Mouse (Mus musculus): ENCODE results near the gene Cldn34b1. TPM values are rescaled to one million over a fixed set of nuclear protein-coding genes. Genes with fewer than 3 reads are reported as not detected.
"Not testable (repeated sequence)": the region's sequence is repeated elsewhere in the genome, so short reads cannot be mapped to it uniquely, and the experiment has no call there.

Cldn34b1 gene
- polyA plus RNA-seq (2014; fragmentation: Nextera tagmentation; extraction: Ambion mirVana), result not detected in 2 replicates

GRCm38 (mm10) chrX:154890167-154890566 lies at the start of gene Cldn34b1:
Cldn34b1 (minus strand) TSS chrX:154890267.
- WGBS, result 89% methylated on average over 3 of the region's 3 CpGs
- not testable (repeated sequence) for H3K27me3 ChIP-seq (ENCODE audit: control insufficient read depth, insufficient read depth, low read length); H3K36me3 ChIP-seq (ENCODE audit: control insufficient read depth, insufficient read depth, low read length); H3K4me3 ChIP-seq (ENCODE audit: low read depth, low read length); H3K27ac ChIP-seq (ENCODE audit: low read depth, low read length); H3K9me3 ChIP-seq (ENCODE audit: control insufficient read depth, low read length); H3K4me2 ChIP-seq (ENCODE audit: low read depth, low read length); H3K4me1 ChIP-seq (ENCODE audit: control insufficient read depth, insufficient read depth, low read length); H3K9ac ChIP-seq (replicated peaks; ENCODE audit: low read depth, low read length); ATAC-seq (ENCODE audit: low read depth)

GRCm38 (mm10) chrX:154935887-154936286 lies 45.8 kb upstream of the Cldn34b1 start, which contains the start of gene Magea6:
Magea6 (minus strand) TSS chrX:154935987.
- 65% methylated on average over 1 of the region's 1 CpGs for WGBS

More at GRCm38 (mm10) chrX:154935887-154936286, 45.8 kb upstream of the Cldn34b1 start, which contains the start of gene Magea6:
- H3K4me2 ChIP-seq (ENCODE audit: low read depth, low read length); H3K9ac ChIP-seq (replicated peaks; ENCODE audit: low read depth, low read length); ATAC-seq (ENCODE audit: low read depth); H3K4me3 ChIP-seq (ENCODE audit: low read depth, low read length); H3K27ac ChIP-seq (ENCODE audit: low read depth, low read length); H3K27me3 ChIP-seq (ENCODE audit: control insufficient read depth, insufficient read depth, low read length); H3K36me3 ChIP-seq (ENCODE audit: control insufficient read depth, insufficient read depth, low read length); H3K9me3 ChIP-seq (ENCODE audit: control insufficient read depth, low read length); H3K4me1 ChIP-seq (ENCODE audit: control insufficient read depth, insufficient read depth, low read length): not testable (repeated sequence)

Other genes with a start within 250 kb of the Cldn34b1 start
- gene Magea6, start 45.7 kb upstream of the Cldn34b1 start, polyA plus RNA-seq (2014; fragmentation: Nextera tagmentation; extraction: Ambion mirVana), result not detected in 2 replicates
- not detected in 2 replicates for gene Magea3, start 59.2 kb upstream of the Cldn34b1 start, polyA plus RNA-seq (2014; fragmentation: Nextera tagmentation; extraction: Ambion mirVana)
- gene Magea8, start 105.6 kb upstream of the Cldn34b1 start, polyA plus RNA-seq (2014; fragmentation: Nextera tagmentation; extraction: Ambion mirVana), result not detected in 2 replicates
- gene Magea5, start 172.9 kb upstream of the Cldn34b1 start, polyA plus RNA-seq (2014; fragmentation: Nextera tagmentation; extraction: Ambion mirVana), result not detected in 2 replicates
- gene Magea1, start 199.5 kb upstream of the Cldn34b1 start, polyA plus RNA-seq (2014; fragmentation: Nextera tagmentation; extraction: Ambion mirVana), result not detected in 2 replicates
- gene Magea2, start 203.4 kb upstream of the Cldn34b1 start, polyA plus RNA-seq (2014; fragmentation: Nextera tagmentation; extraction: Ambion mirVana), result not detected in 2 replicates
- not detected in 2 replicates for gene Cldn34b2, start 238.1 kb upstream of the Cldn34b1 start, polyA plus RNA-seq (2014; fragmentation: Nextera tagmentation; extraction: Ambion mirVana)